Mouse (Mus musculus) CH12.LX (cell line): ENCODE results near the gene Inpp5b. TPM values are rescaled to one million over a fixed set of nuclear protein-coding genes. Genes with fewer than 3 reads are reported as not detected.

ENCODE experiments used
- DNase-seq: peaks from one replicate; pipeline ENCODE4 v3.0.0-alpha.2; 2013; ENCODE audit errors: extremely low read depth
- H3K27ac ChIP-seq: 2 replicates; pipeline ENCODE4 v1.5.1; 2012; ENCODE audit warnings: low read depth, mild to moderate bottlenecking, control low read depth, moderate library complexity; ENCODE audit not compliant: insufficient read depth
- H3K27me3 ChIP-seq: replicated peaks from 2 replicates; pipeline ENCODE3; 2012; ENCODE audit warnings: inconsistent platforms
- H3K36me3 ChIP-seq, 2 experiments: replicated peaks in 1 of 2; 2 replicates each; pipeline versions ENCODE3 to v1.6.1; 2012; ENCODE audit warnings: inconsistent platforms in 1 of 2, low read length in 1 of 2, mild to moderate bottlenecking in 1 of 2, mixed read lengths in 1 of 2, moderate library complexity in 1 of 2; ENCODE audit not compliant: control insufficient read depth in 1 of 2, insufficient read depth in 1 of 2
- H3K4me1 ChIP-seq, 2 experiments: 2 replicates each; pipeline ENCODE4 v1.6.1; 2012; ENCODE audit warnings: inconsistent platforms in 1 of 2, moderate library complexity in 1 of 2; ENCODE audit not compliant: insufficient read depth in 2 of 2, control insufficient read depth in 1 of 2
- H3K4me2 ChIP-seq: 2 replicates; pipeline ENCODE4 v1.6.1; 2012; ENCODE audit warnings: low read depth, mild to moderate bottlenecking, control low read depth; ENCODE audit not compliant: poor library complexity, insufficient read depth, severe bottlenecking
- H3K4me3 ChIP-seq, 3 experiments: fragments of 150-350 bp in 1 of 3; sonication (generic) in 1 of 3; replicated peaks in 1 of 3; 2 replicates each; pipeline versions ENCODE3 to v1.5.1; 2011 to 2012; ENCODE audit warnings: low read depth in 2 of 3, low read length in 2 of 3, mild to moderate bottlenecking in 2 of 3, moderate library complexity in 2 of 3, control low read depth in 1 of 3, improper control_type of control experiment in 1 of 3, inconsistent platforms in 1 of 3, mixed read lengths in 1 of 3; ENCODE audit not compliant: poor library complexity in 1 of 3
- H3K79me2 ChIP-seq: replicated peaks from 2 replicates; pipeline ENCODE4 v1.6.1; 2012; ENCODE audit warnings: mild to moderate bottlenecking, moderate library complexity; ENCODE audit not compliant: control insufficient read depth, poor library complexity, insufficient read depth, severe bottlenecking; ENCODE audit errors: extremely low read depth
- H3K9ac ChIP-seq: 2 replicates; pipeline ENCODE4 v1.6.1; 2012; ENCODE audit warnings: low read depth, mild to moderate bottlenecking, control low read depth, moderate library complexity; ENCODE audit not compliant: insufficient read depth
- H3K9me3 ChIP-seq: replicated peaks from 2 replicates; pipeline ENCODE3; 2012; ENCODE audit warnings: low read length, inconsistent platforms, mixed read lengths
- BHLHE40 ChIP-seq: IDR thresholded peaks from 2 replicates; pipeline ENCODE4 v1.6.1; 2011; ENCODE audit warnings: mild to moderate bottlenecking, low read depth, low read length, improper control_type of control experiment
- CHD1 ChIP-seq: IDR thresholded peaks from 2 replicates; pipeline ENCODE4 v1.6.1; 2012; ENCODE audit warnings: low read depth, low read length, improper control_type of control experiment, inconsistent platforms
- CHD2 ChIP-seq: IDR thresholded peaks from 2 replicates; pipeline ENCODE4 v1.6.1; 2011; ENCODE audit warnings: low read length, improper control_type of control experiment
- CTCF ChIP-seq, 2 experiments: IDR thresholded peaks in 1 of 2; conservative IDR thresholded peaks in 1 of 2; 2 replicates each; pipeline ENCODE4 v1.5.1; 2011 to 2012; ENCODE audit warnings: low read depth in 2 of 2, low read length in 2 of 2, improper control_type of control experiment in 1 of 2, inconsistent platforms in 1 of 2, mild to moderate bottlenecking in 1 of 2, moderate library complexity in 1 of 2
- E2F4 ChIP-seq: IDR thresholded peaks from 2 replicates; pipeline ENCODE4 v1.6.1; 2011; ENCODE audit warnings: low read depth, low read length, improper control_type of control experiment; ENCODE audit not compliant: insufficient replicate concordance
- ETS1 ChIP-seq: conservative IDR thresholded peaks from 2 replicates; pipeline ENCODE4 v1.6.1; 2012; ENCODE audit warnings: low read depth, mild to moderate bottlenecking, inconsistent platforms, low read length, improper control_type of control experiment, moderate library complexity
- IRF4 ChIP-seq: IDR thresholded peaks from 2 replicates; pipeline ENCODE4 v1.6.1; 2014; ENCODE audit warnings: low read depth, mild to moderate bottlenecking, inconsistent platforms, low read length, improper control_type of control experiment
- JUN ChIP-seq: IDR thresholded peaks from 2 replicates; pipeline ENCODE4 v1.6.1; 2011; ENCODE audit warnings: low read depth, mild to moderate bottlenecking, low read length, improper control_type of control experiment, moderate library complexity; ENCODE audit not compliant: insufficient read depth
- JUND ChIP-seq: conservative IDR thresholded peaks from 2 replicates; pipeline ENCODE4 v1.6.1; 2011; ENCODE audit warnings: low read depth, low read length, improper control_type of control experiment
- KAT2A ChIP-seq: IDR thresholded peaks from 2 replicates; pipeline ENCODE4 v1.6.1; 2012; ENCODE audit warnings: low read length, improper control_type of control experiment, inconsistent platforms; ENCODE audit not compliant: insufficient replicate concordance
- MAX ChIP-seq: IDR thresholded peaks from 2 replicates; pipeline ENCODE4 v1.6.1; 2011; ENCODE audit warnings: low read length, improper control_type of control experiment
- MEF2A ChIP-seq: IDR thresholded peaks from 2 replicates; pipeline ENCODE4 v1.6.1; 2014; ENCODE audit warnings: low read depth, mild to moderate bottlenecking, inconsistent platforms, low read length, improper control_type of control experiment, borderline replicate concordance
- PAX5 ChIP-seq: IDR thresholded peaks from 2 replicates; pipeline ENCODE4 v1.6.1; 2012; ENCODE audit warnings: low read length, inconsistent platforms, mixed read lengths
- POLR2A ChIP-seq: IDR thresholded peaks from 2 replicates; pipeline ENCODE4 v1.6.1; 2011; ENCODE audit warnings: low read depth, mild to moderate bottlenecking, improper control_type of control experiment, low read length
- POLR2AphosphoS2 ChIP-seq: IDR thresholded peaks from 2 replicates; pipeline ENCODE4 v1.6.1; 2011; ENCODE audit warnings: low read depth, low read length, improper control_type of control experiment
- RCOR1 ChIP-seq: conservative IDR thresholded peaks from 2 replicates; pipeline ENCODE4 v1.6.1; 2012; ENCODE audit warnings: low read depth, mild to moderate bottlenecking, inconsistent platforms, low read length, improper control_type of control experiment
- SIN3A ChIP-seq: IDR thresholded peaks from 2 replicates; pipeline ENCODE4 v1.6.1; 2012; ENCODE audit warnings: low read length, improper control_type of control experiment, inconsistent platforms
- TBP ChIP-seq: conservative IDR thresholded peaks from 2 replicates; pipeline ENCODE4 v1.6.1; 2011; ENCODE audit warnings: low read depth, low read length, improper control_type of control experiment
- TCF12 ChIP-seq: IDR thresholded peaks from 2 replicates; pipeline ENCODE4 v1.6.1; 2014; ENCODE audit warnings: low read depth, mild to moderate bottlenecking, inconsistent platforms, low read length, improper control_type of control experiment
- USF1 ChIP-seq: IDR thresholded peaks from 2 replicates; pipeline ENCODE4 v1.6.1; 2014; ENCODE audit warnings: low read depth, mild to moderate bottlenecking, inconsistent platforms, low read length, improper control_type of control experiment
- USF2 ChIP-seq: conservative IDR thresholded peaks from 2 replicates; pipeline ENCODE4 v1.6.1; 2011; ENCODE audit warnings: low read depth, low read length, improper control_type of control experiment
- ZMIZ1 ChIP-seq: IDR thresholded peaks from 2 replicates; pipeline ENCODE4 v1.6.1; 2012; ENCODE audit warnings: low read depth, mild to moderate bottlenecking, inconsistent platforms, low read length, improper control_type of control experiment
- dilution Hi-C: fragments of 300-500 bp; cut with MboI; formaldehyde crosslinking; loops from 2 replicates; pipeline ENCODE4 v1.14.3; 2020; ENCODE audit warnings: low sequenced_read_pairs; ENCODE audit not compliant: extremely low pct_unique_long_range_greater_than_20kb, extremely low pct_ligation_motif_present
- in situ Hi-C: fragments of 300-500 bp; cut with MboI; formaldehyde crosslinking; loops from 3 replicates; pipeline ENCODE4 v1.14.3; 2019; ENCODE audit warnings: low sequenced_read_pairs, low pct_ligation_motif_present, low pct_unique_long_range_greater_than_20kb, mixed read lengths
- polyA plus RNA-seq: library from polyadenylated mRNA; unstranded; fragments of >175 nt; gene quantifications from 2 replicates; pipeline ENCODE4 v1.2.1, GENCODE M21; 2012; ENCODE audit warnings: low read depth; ENCODE audit not compliant: insufficient read length
- total RNA-seq, 2 experiments: library from RNA; depleted of rRNA; stranded (reverse); fragments of 300-350 nt in 1 of 2; fragments of >200 nt in 1 of 2; gene quantifications; 2 replicates each; pipeline ENCODE4 v1.2.3; 2012 to 2014

The Inpp5b gene
- total and polyA plus RNA-seq, 3 experiments, result 25.6 to 34.0 (median 26.2) TPM

- TF ChIP-seq POLR2AphosphoS2, result no peak
- TF ChIP-seq JUND, result no peak
- no peak for TF ChIP-seq MEF2A
- TF ChIP-seq E2F4, result no peak
- TF ChIP-seq USF1, result no peak
- no peak for TF ChIP-seq SIN3A
- no peak for TF ChIP-seq ZMIZ1
- no peak for TF ChIP-seq TBP
- TF ChIP-seq KAT2A, result no peak
- TF ChIP-seq MAX, result no peak
- no peak for TF ChIP-seq JUN
- no peak for TF ChIP-seq PAX5
- TF ChIP-seq POLR2A, result no peak
- TF ChIP-seq BHLHE40, result no peak
- no peak for TF ChIP-seq CHD1
- TF ChIP-seq TCF12, result no peak
- no peak for TF ChIP-seq CTCF (conservative IDR thresholded peaks at IDR 0.05 in 1 of 2, IDR thresholded peaks at IDR 0.05 in 1 of 2; ENCODE audit: low read depth in 2 of 2, low read length in 2 of 2)
- no peak for TF ChIP-seq RCOR1
- no peak for TF ChIP-seq USF2
- DNase-seq, result no peak
- Histone ChIP-seq H3K9ac (no peak overlapping the region), H3K4me3 (no peak overlapping the region), H3K4me2 (no peak overlapping the region), H3K27me3 (no peaks in the 10 kb centered on the region), H3K9me3 (no peaks in the 10 kb centered on the region), H3K36me3 (peaks cover 6 to 69% of the 10 kb centered on the region in 2 experiments), H3K79me2 (peaks cover 16% of the 10 kb centered on the region), H3K27ac (no peak overlapping the region), H3K4me1 (peaks cover 0 to 6% of the 10 kb centered on the region in 2 experiments; a peak in 1 of 4 replicates)
- dilution Hi-C loops, result no loop called here
- in situ Hi-C loops, result loop anchor here (25.0 kb wide), 1 partner anchor 296 kb away; the partner anchor contains the start of genes Dnali1 and Snip1
Measured at GRCm38 (mm10) chr4:124766566-124766940, 24.9 kb downstream of the Inpp5b start.

GRCm38 (mm10) chr4:124768963-124769591 is 27.4 kb downstream of the Inpp5b start:
- no peak overlapping the region for H3K9ac ChIP-seq
- peaks cover 21% of the 10 kb centered on the region for H3K79me2 ChIP-seq
- no peak for TF ChIP-seq ETS1
- TF ChIP-seq SIN3A, result no peak
- no peak for TF ChIP-seq KAT2A
- no peak for TF ChIP-seq MAX
- no peak for TF ChIP-seq POLR2A
- TF ChIP-seq IRF4, result no peak
- TF ChIP-seq CHD2, result no peak
- TF ChIP-seq, all 38 proteins: peak for 0
- Histone ChIP-seq H3K27ac (no peak overlapping the region), H3K27me3 (no peaks in the 10 kb centered on the region), H3K9me3 (no peaks in the 10 kb centered on the region), H3K4me3 (no peak overlapping the region), H3K36me3 (peaks cover 6 to 66% of the 10 kb centered on the region in 2 experiments), H3K4me2 (no peak overlapping the region), H3K4me1 (peaks cover 0 to 16% of the 10 kb centered on the region in 2 experiments; a peak in 2 of 4 replicates)
- no peak for DNase-seq
- in situ Hi-C loops, result loop anchor here (25.0 kb wide), 1 partner anchor 293 kb away; the partner anchor contains the start of genes Dnali1 and Snip1
- dilution Hi-C loops, result no loop called here
